Mouse (Mus musculus): ENCODE data around the gene BC030499.
"Not testable (repeated sequence)": the region's sequence is repeated elsewhere in the genome, so short reads cannot be mapped to it uniquely, and the experiment has no call there.

BC030499 gene

GRCm38 (mm10) chr11:78290654-78291053 is at the start of gene BC030499:
Gene BC030499 (plus strand): TSS chr11:78290841.
- DNase-seq (ENCODE audit: low read depth in 1 of 2, low spot score in 2 of 2): no peak

- no peak for DNase-seq (ENCODE audit: low read depth in 1 of 2, low spot score in 2 of 2)
Measured at GRCm38 (mm10) chr11:78245261-78245626, 45.4 kb upstream of the BC030499 start.

GRCm38 (mm10) chr11:78245627-78246317 is 44.9 kb upstream of the BC030499 start, which contains the start of the genes Sdf2 and Supt6:
Gene Sdf2 (plus strand): TSS chr11:78245746.
Gene Supt6 (minus strand): TSS chr11:78245987.
- DNase-seq (ENCODE audit: low read depth in 1 of 2, low spot score in 2 of 2): peak; percentile 76 to 88

- DNase-seq (ENCODE audit: low read depth in 1 of 2, low spot score in 2 of 2): no peak
Measured at GRCm38 (mm10) chr11:78246318-78247011, 44.2 kb upstream of the BC030499 start.

GRCm38 (mm10) chr11:78247012-78247348 is 43.7 kb upstream of the BC030499 start:
- DNase-seq (ENCODE audit: low read depth in 1 of 2, low spot score in 2 of 2): no peak

GRCm38 (mm10) chr11:78247727-78248140 is 42.9 kb upstream of the BC030499 start:
- no peak for DNase-seq (ENCODE audit: low read depth in 1 of 2, low spot score in 2 of 2)

GRCm38 (mm10) chr11:78256618-78257017 is 34.0 kb upstream of the BC030499 start:
- DNase-seq (ENCODE audit: low read depth in 1 of 2, low spot score in 2 of 2): no peak

GRCm38 (mm10) chr11:78260489-78261258 is 30.0 kb upstream of the BC030499 start:
- no peak for DNase-seq (ENCODE audit: low read depth in 1 of 2, low spot score in 2 of 2)

- DNase-seq (ENCODE audit: low read depth in 1 of 2, low spot score in 2 of 2): peak; percentile 62 to 82
Measured at GRCm38 (mm10) chr11:78261380-78262352, 29.0 kb upstream of the BC030499 start, which contains the start of gene 2610507B11Rik. Gene 2610507B11Rik (plus strand): TSS chr11:78261752.

GRCm38 (mm10) chr11:78262550-78262949 is 28.1 kb upstream of the BC030499 start:
- DNase-seq (ENCODE audit: low read depth in 1 of 2, low spot score in 2 of 2): peak in 1 of 2 experiments; percentile 26

- no peak for DNase-seq (ENCODE audit: low read depth in 1 of 2, low spot score in 2 of 2)
Measured at GRCm38 (mm10) chr11:78265571-78265970, 25.1 kb upstream of the BC030499 start.

GRCm38 (mm10) chr11:78271986-78272385 is 18.7 kb upstream of the BC030499 start:
- DNase-seq (ENCODE audit: low read depth in 1 of 2, low spot score in 2 of 2): no peak

GRCm38 (mm10) chr11:78275596-78275995 is 15.0 kb upstream of the BC030499 start:
- no peak for DNase-seq (ENCODE audit: low read depth in 1 of 2, low spot score in 2 of 2)

GRCm38 (mm10) chr11:78276169-78276568 is 14.5 kb upstream of the BC030499 start:
- not testable (repeated sequence) for DNase-seq (ENCODE audit: low read depth in 1 of 2, low spot score in 2 of 2)

GRCm38 (mm10) chr11:78278853-78279252 is 11.8 kb upstream of the BC030499 start:
- no peak for DNase-seq (ENCODE audit: low read depth in 1 of 2, low spot score in 2 of 2)

GRCm38 (mm10) chr11:78279586-78279985 is 11.1 kb upstream of the BC030499 start:
- no peak for DNase-seq (ENCODE audit: low read depth in 1 of 2, low spot score in 2 of 2)

- no peak for DNase-seq (ENCODE audit: low read depth in 1 of 2, low spot score in 2 of 2)
Measured at GRCm38 (mm10) chr11:78289146-78289763, 1.4 kb upstream of the BC030499 start.

GRCm38 (mm10) chr11:78294585-78294984 is 3.9 kb downstream of the BC030499 start:
- DNase-seq (ENCODE audit: low read depth in 1 of 2, low spot score in 2 of 2): no peak

GRCm38 (mm10) chr11:78300917-78301316 is 10.3 kb downstream of the BC030499 start:
- DNase-seq (ENCODE audit: low read depth in 1 of 2, low spot score in 2 of 2): no peak
